ENCODE assay signal across 18 mouse cellular contexts in the genomic region with DNA sequence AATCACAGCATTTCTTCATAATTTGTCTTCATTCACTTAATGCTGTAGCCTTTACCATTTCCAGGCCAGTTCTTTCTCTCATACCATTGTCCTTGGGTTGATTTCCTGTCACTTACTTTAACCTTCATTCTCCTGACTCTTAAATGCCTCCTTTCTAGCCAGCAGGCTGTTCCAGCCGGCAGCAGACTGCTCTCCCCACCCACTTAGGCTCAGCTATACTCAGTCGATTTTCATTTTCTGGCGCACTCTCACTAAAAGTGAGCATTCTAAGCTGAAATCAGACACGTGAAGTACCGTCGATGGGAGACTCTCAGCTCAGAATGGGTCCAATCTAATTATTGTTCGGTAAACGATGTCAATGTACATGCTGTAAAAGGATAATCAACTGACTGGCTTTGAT.
"Had no signal": no experiment of that assay in that cellular context is flagged by ENCODE, and none has a peak within 500 bp of the region (broad histone marks: within the 10 kb centered on the region; RNA-seq: fewer than 3 reads in every experiment).

No protein-coding gene starts in this region.

- ATAC-seq: hindbrain, embryonic 16.5 days; inflammation-experienced regulatory T-cells, adult 6 months; intestine, embryonic 15.5 days; intestine, postnatal 0 days; liver, embryonic 12.5 days had no signal

- DNase-seq: gastrocnemius, adult 2 months; gastrocnemius, postnatal 10 days; gastrocnemius, postnatal 25 days; heart, adult 18-20 months; heart, postnatal 10 days; heart, postnatal 4 days; kidney, adult 18-20 months; kidney, adult 8-10 months; kidney, postnatal 10 days; kidney, postnatal 25 days; layer of hippocampus, adult 9-11 months; layer of hippocampus, postnatal 36 days; left cerebral cortex, postnatal 4 days had no signal
